Mouse (Mus musculus) liver, embryonic 14.5 days (tissue): ENCODE measurements around the gene Chrnb2. TPM values are rescaled to one million over a fixed set of nuclear protein-coding genes. Genes with fewer than 3 reads are reported as not detected.

ENCODE experiments used
- ATAC-seq: fragments of 200-750 bp; cut with Nextera tagmentation; 2 replicates; pipeline ENCODE4 v1.8.0; 2017; ENCODE audit warnings: moderate number of reproducible peaks, mild to moderate bottlenecking, moderate library complexity; ENCODE audit not compliant: insufficient read depth
- DNase-seq, 3 experiments: peaks; one replicate each; pipeline ENCODE4 v3.0.0-alpha.2; 2012 to 2013; ENCODE audit warnings: low read depth in 3 of 3, low spot score in 3 of 3
- H3K27ac ChIP-seq: fragments of 300-500 bp; sonication (generic); 2 replicates; pipeline ENCODE4 v1.5.1; 2014; ENCODE audit warnings: moderate library complexity, mild to moderate bottlenecking, control low read depth, inconsistent platforms
- H3K27me3 ChIP-seq: fragments of 300-500 bp; sonication (generic); 2 replicates; pipeline ENCODE4 v1.6.1; 2014; ENCODE audit warnings: mild to moderate bottlenecking, low read length, moderate library complexity; ENCODE audit not compliant: control insufficient read depth, insufficient read depth
- H3K36me3 ChIP-seq: fragments of 300-500 bp; sonication (generic); replicated peaks from 2 replicates; pipeline ENCODE4 v1.6.1; 2014; ENCODE audit warnings: low read depth; ENCODE audit not compliant: control insufficient read depth, insufficient read depth
- H3K4me1 ChIP-seq, 2 experiments: fragments of 200-500 bp in 1 of 2; fragments of 300-500 bp in 1 of 2; sonication (generic) in 1 of 2; replicated peaks; 2 replicates each; pipeline ENCODE4 v1.6.1; 2012 to 2014; ENCODE audit warnings: antibody characterized with exemption in 1 of 2, inconsistent platforms in 1 of 2, low read length in 1 of 2; ENCODE audit not compliant: control insufficient read depth in 2 of 2, insufficient read depth in 2 of 2
- H3K4me2 ChIP-seq: fragments of 300-500 bp; sonication (generic); 2 replicates; pipeline ENCODE4 v1.6.1; 2014; ENCODE audit warnings: low read depth, mild to moderate bottlenecking, control low read depth, moderate library complexity
- H3K4me3 ChIP-seq, 2 experiments: fragments of 200-500 bp in 1 of 2; fragments of 300-500 bp in 1 of 2; sonication (generic) in 1 of 2; 2 replicates each; pipeline ENCODE4 v1.5.1; 2012 to 2014; ENCODE audit warnings: low read depth in 2 of 2, low read length in 2 of 2, mild to moderate bottlenecking in 2 of 2, control low read depth in 1 of 2, inconsistent platforms in 1 of 2, moderate library complexity in 1 of 2; ENCODE audit not compliant: insufficient read depth in 1 of 2
- H3K9ac ChIP-seq: fragments of 300-500 bp; sonication (generic); replicated peaks from 2 replicates; pipeline ENCODE4 v1.6.1; 2014; ENCODE audit warnings: mild to moderate bottlenecking, control low read depth, moderate library complexity
- H3K9me3 ChIP-seq: fragments of 300-500 bp; sonication (generic); 2 replicates; pipeline ENCODE4 v1.6.1; 2016; ENCODE audit warnings: low read length, mixed read lengths; ENCODE audit not compliant: control insufficient read depth
- CTCF ChIP-seq: IDR thresholded peaks from 2 replicates; pipeline ENCODE4 v1.5.1; 2016; ENCODE audit warnings: antibody characterized with exemption, low read depth, control low read depth
- EP300 ChIP-seq: IDR thresholded peaks from 2 replicates; pipeline ENCODE4 v1.6.1; 2016; ENCODE audit warnings: antibody characterized with exemption, low read depth
- WGBS: fragments of 180-500 bp; shearing (Covaris S2); extraction: QIAGEN DNeasy Blood & Tissue Kit; methylation state at CpG from one replicate; pipeline ENCODE4 v1.1.7; 2014; ENCODE audit not compliant: insufficient replicate concordance; 5-methylcytosine and 5-hydroxymethylcytosine counted together
- polyA plus RNA-seq, 2 experiments: library from polyadenylated mRNA; depleted of rRNA in 1 of 2; stranded (reverse) in 1 of 2; unstranded in 1 of 2; fragments of >200 nt; fragmentation: Nextera tagmentation in 1 of 2; extraction: Ambion mirVana in 1 of 2; gene quantifications; 2 replicates each; pipeline versions ENCODE4 v1.2.1 to v1.2.3; 2012 to 2014

The Chrnb2 gene
- polyA plus RNA-seq, 2 experiments, result 0.12 to 0.18 TPM

GRCm38 (mm10) chr3:89732091-89732490, 32.3 kb downstream of the Chrnb2 start:
- peak overlapping the region; percentile 95 for H3K4me2 ChIP-seq

GRCm38 (mm10) chr3:89730350-89731331, 33.8 kb downstream of the Chrnb2 start:
- Histone ChIP-seq H3K9ac (peak overlapping the region; percentile 92), H3K4me3 (peak overlapping the region; percentile 86 to 88), H3K9me3 (no peaks in the 10 kb centered on the region), H3K27ac (peak overlapping the region; percentile 78), H3K4me1 (peaks cover 10 to 18% of the 10 kb centered on the region in 2 experiments), H3K27me3 (no peaks in the 10 kb centered on the region), H3K4me2 (peak overlapping the region; percentile 95), H3K36me3 (no peaks in the 10 kb centered on the region; the same call in 1 of the 2 replicates)
- ATAC-seq (peak; percentile 94), DNase-seq (peak; percentile 83 to 89 (median 83))
- TF ChIP-seq CTCF (peak; percentile 65), EP300 (no peak)
- under 1% methylated on average over 32 of the region's 32 CpGs for WGBS

More at GRCm38 (mm10) chr3:89732091-89732490, 32.3 kb downstream of the Chrnb2 start:
- peak overlapping the region; percentile 92 for H3K9ac ChIP-seq
- no peaks in the 10 kb centered on the region for H3K27me3 ChIP-seq
- no peak overlapping the region for H3K27ac ChIP-seq
- ATAC-seq (no peak), DNase-seq (no peak)
- no peaks in the 10 kb centered on the region for H3K9me3 ChIP-seq
- peak overlapping the region; percentile 86 to 88; a peak in 3 of 4 replicates for H3K4me3 ChIP-seq
- no peaks in the 10 kb centered on the region; the same call in 1 of the 2 replicates for H3K36me3 ChIP-seq
- WGBS, result 47% methylated on average over 4 of the region's 4 CpGs
- peaks cover 10 to 18% of the 10 kb centered on the region in 2 experiments for H3K4me1 ChIP-seq
- TF ChIP-seq EP300 (no peak), CTCF (no peak)

GRCm38 (mm10) chr3:89728848-89729247, 35.6 kb downstream of the Chrnb2 start:
- Histone ChIP-seq H3K9ac (no peak overlapping the region), H3K27me3 (no peaks in the 10 kb centered on the region), H3K36me3 (no peaks in the 10 kb centered on the region), H3K4me1 (peaks cover 10 to 18% of the 10 kb centered on the region in 2 experiments), H3K9me3 (no peaks in the 10 kb centered on the region), H3K4me2 (no peak overlapping the region), H3K4me3 (no peak overlapping the region), H3K27ac (no peak overlapping the region)
- WGBS, result 50% methylated on average over 2 of the region's 2 CpGs
- ATAC-seq (no peak), DNase-seq (no peak)
- TF ChIP-seq CTCF, result peak; percentile 24
- TF ChIP-seq EP300, result no peak

DNA sequence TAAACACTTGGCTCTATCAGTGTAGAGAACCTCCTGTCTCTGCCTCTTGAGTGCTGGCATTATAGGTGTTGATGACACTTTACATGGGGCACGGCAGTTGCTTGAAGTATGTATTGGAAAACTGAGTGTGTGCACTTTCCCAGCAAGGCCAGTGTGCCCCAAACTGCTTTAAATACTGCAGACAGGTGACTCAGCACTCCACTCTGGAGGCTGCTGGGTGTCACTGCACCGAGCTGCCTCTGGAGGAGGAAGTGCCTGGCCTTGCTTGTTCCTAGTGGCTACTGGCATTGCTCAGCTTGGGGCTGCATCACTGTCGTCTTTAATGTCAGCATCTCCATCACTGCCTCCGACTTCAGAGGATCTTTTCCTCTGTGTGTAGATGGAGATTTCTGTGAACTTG, 37.4 kb downstream of the Chrnb2 start:
- Histone ChIP-seq H3K9me3 (no peaks in the 10 kb centered on the region), H3K36me3 (no peaks in the 10 kb centered on the region), H3K27ac (no peak overlapping the region), H3K9ac (no peak overlapping the region), H3K27me3 (no peaks in the 10 kb centered on the region), H3K4me3 (no peak overlapping the region), H3K4me2 (no peak overlapping the region), H3K4me1 (peaks cover 8 to 16% of the 10 kb centered on the region in 2 experiments)
- ATAC-seq, result no peak
- 6% methylated on average over 4 of the region's 4 CpGs for WGBS
- no peak for TF ChIP-seq EP300
- peak; percentile 87 for TF ChIP-seq CTCF
- peak; percentile 26 to 32 (median 31) for DNase-seq
